Mouse (Mus musculus): ENCODE data around the gene Syap1. TPM values are rescaled to one million over a fixed set of nuclear protein-coding genes. Genes with fewer than 3 reads are reported as not detected.
"Not testable (repeated sequence)": the region's sequence is repeated elsewhere in the genome, so short reads cannot be mapped to it uniquely, and the experiment has no call there.

Gene Syap1
- total RNA-seq, 2 experiments from 2014 or later: 22.6 to 25.9 TPM

GRCm38 (mm10) chrX:162831542-162831941 is 56.7 kb downstream of the Syap1 start:
- ATAC-seq (replicated peaks; ENCODE audit: low FRiP score, poor library complexity, severe bottlenecking): no peak

GRCm38 (mm10) chrX:162831036-162831435 is 57.2 kb downstream of the Syap1 start:
- ATAC-seq (replicated peaks; ENCODE audit: low FRiP score, poor library complexity, severe bottlenecking): no peak

GRCm38 (mm10) chrX:162830313-162830712 is 57.9 kb downstream of the Syap1 start:
- ATAC-seq (replicated peaks; ENCODE audit: low FRiP score, poor library complexity, severe bottlenecking): not testable (repeated sequence)

GRCm38 (mm10) chrX:162829741-162830140 is 58.5 kb downstream of the Syap1 start:
- 0 out of 2 replicates have a peak, but pooled peaks have one; percentile 31 for ATAC-seq (replicated peaks; ENCODE audit: low FRiP score, poor library complexity, severe bottlenecking)

GRCm38 (mm10) chrX:162829203-162829708 is 59.0 kb downstream of the Syap1 start, which contains the start of gene Txlng:
Gene Txlng (minus strand): TSS chrX:162829454.
- ATAC-seq (replicated peaks; ENCODE audit: low FRiP score, poor library complexity, severe bottlenecking): peak; percentile 97

- peak; percentile 21 for ATAC-seq (replicated peaks; ENCODE audit: low FRiP score, poor library complexity, severe bottlenecking)
Observed at GRCm38 (mm10) chrX:162828783-162829182, 59.5 kb downstream of the Syap1 start.

GRCm38 (mm10) chrX:162828016-162828415 is 60.2 kb downstream of the Syap1 start:
- ATAC-seq (replicated peaks; ENCODE audit: low FRiP score, poor library complexity, severe bottlenecking): no peak

Other genes starting within 250 kb of the Syap1 start
- gene Reps2, start 244.8 kb downstream of the Syap1 start, total RNA-seq (2015; ENCODE audit: low replicate concordance): 9.2 and 12.6 TPM in 2 replicates
- 0.45 and 2.1 TPM in 2 replicates for gene Reps2, start 244.8 kb downstream of the Syap1 start, total RNA-seq (2017; ENCODE audit: low replicate concordance)
- 108 and 135 TPM in 2 replicates for gene Rbbp7, start 128.0 kb downstream of the Syap1 start, total RNA-seq (2015; ENCODE audit: low replicate concordance)
- gene Rbbp7, start 128.0 kb downstream of the Syap1 start, total RNA-seq (2017; ENCODE audit: low replicate concordance): 57.2 and 111 TPM in 2 replicates
- 5.4 and 8.3 TPM in 2 replicates for gene Txlng, start 59.0 kb downstream of the Syap1 start, total RNA-seq (2015; ENCODE audit: low replicate concordance)
- 8.2 and 10.3 TPM in 2 replicates for gene Txlng, start 59.0 kb downstream of the Syap1 start, total RNA-seq (2017; ENCODE audit: low replicate concordance)
- gene Ctps2, start 12.8 kb upstream of the Syap1 start, total RNA-seq (2015; ENCODE audit: low replicate concordance): 14.8 and 44.4 TPM in 2 replicates
- gene Ctps2, start 12.8 kb upstream of the Syap1 start, total RNA-seq (2017; ENCODE audit: low replicate concordance): 13.8 and 15.8 TPM in 2 replicates
- gene S100g, start 76.2 kb upstream of the Syap1 start, total RNA-seq (2015; ENCODE audit: low replicate concordance): not detected in 2 replicates
- not detected in 2 replicates for gene S100g, start 76.2 kb upstream of the Syap1 start, total RNA-seq (2017; ENCODE audit: low replicate concordance)

All from erythroid progenitor cell, adult 5-6 weeks (primary cell).